Mouse (Mus musculus) layer of hippocampus, adult 2 months (tissue): ENCODE measurements at regions not wholly inside any gene's neighbourhood (a gene's known extent, or its start where the extent isn't known, plus 50 kb on each side); places are given as distances from the start of the nearest gene placed in this dataset.
A peak's percentile ranks its signal among the peaks of the same experiment; 100 is the strongest.

Experiments
- DNase-seq, 2 experiments: peaks; one replicate each; pipeline ENCODE4 v3.0.0; 2022; ENCODE audit warnings: low spot score in 2 of 2
- H3K27ac ChIP-seq: fragments of 200-600 bp; 2 replicates; pipeline ENCODE4 v1.8.1; 2022
- H3K4me3 ChIP-seq: fragments of 200-600 bp; 2 replicates; pipeline ENCODE4 v1.8.1; 2022; ENCODE audit warnings: mild to moderate bottlenecking
- CTCF ChIP-seq: fragments of 200-600 bp; conservative IDR thresholded peaks from 2 replicates; pipeline ENCODE4 v1.8.1; 2022; ENCODE audit warnings: antibody characterized with exemption, mild to moderate bottlenecking, moderate library complexity

DNA sequence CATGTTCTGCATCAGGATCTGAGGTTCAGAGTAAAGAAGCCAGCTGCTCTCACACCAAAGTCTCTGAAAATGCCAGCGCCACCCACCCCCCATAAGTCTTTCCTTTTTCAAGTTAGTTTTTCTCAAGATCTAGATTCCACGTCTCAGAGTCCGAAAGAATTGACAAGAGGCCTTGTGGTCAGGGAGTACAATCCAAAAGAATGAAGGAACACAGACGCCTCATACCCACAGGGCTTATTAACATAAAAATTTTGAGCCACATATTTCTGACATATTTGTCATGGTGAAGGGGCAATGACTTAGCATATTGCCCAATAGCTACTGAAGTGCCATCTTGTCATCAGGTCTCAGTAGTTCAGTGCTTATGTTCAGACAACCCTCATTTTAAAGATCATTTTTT is 92.6 kb downstream of the Rassf10 start:
- Histone ChIP-seq H3K27ac (no peak overlapping the region), H3K4me3 (no peak overlapping the region)
- DNase-seq: no peak
- no peak for TF ChIP-seq CTCF

DNA sequence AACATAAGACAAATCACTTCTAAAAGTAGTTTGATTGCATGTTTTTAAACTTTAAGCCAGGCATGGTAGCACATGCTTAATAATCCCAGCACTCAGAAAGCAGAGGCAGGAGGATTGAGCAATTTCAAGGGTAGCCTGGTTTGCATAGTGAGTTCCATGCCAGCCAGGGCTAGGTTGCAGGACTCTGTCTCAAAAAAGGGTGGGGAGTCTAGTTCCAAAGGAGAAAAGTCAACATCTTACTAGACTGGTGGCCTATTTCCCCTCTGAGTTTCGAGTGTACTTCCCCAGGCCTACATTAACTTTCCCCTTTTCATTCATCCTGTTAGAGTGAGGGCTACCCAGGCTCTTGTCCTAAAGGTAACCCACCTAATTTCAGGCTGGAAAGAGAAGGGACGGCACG is 93.8 kb downstream of the Rassf10 start:
- H3K4me3 ChIP-seq: no peak overlapping the region
- no peak for TF ChIP-seq CTCF
- no peak for DNase-seq
- H3K27ac ChIP-seq: no peak overlapping the region

DNA sequence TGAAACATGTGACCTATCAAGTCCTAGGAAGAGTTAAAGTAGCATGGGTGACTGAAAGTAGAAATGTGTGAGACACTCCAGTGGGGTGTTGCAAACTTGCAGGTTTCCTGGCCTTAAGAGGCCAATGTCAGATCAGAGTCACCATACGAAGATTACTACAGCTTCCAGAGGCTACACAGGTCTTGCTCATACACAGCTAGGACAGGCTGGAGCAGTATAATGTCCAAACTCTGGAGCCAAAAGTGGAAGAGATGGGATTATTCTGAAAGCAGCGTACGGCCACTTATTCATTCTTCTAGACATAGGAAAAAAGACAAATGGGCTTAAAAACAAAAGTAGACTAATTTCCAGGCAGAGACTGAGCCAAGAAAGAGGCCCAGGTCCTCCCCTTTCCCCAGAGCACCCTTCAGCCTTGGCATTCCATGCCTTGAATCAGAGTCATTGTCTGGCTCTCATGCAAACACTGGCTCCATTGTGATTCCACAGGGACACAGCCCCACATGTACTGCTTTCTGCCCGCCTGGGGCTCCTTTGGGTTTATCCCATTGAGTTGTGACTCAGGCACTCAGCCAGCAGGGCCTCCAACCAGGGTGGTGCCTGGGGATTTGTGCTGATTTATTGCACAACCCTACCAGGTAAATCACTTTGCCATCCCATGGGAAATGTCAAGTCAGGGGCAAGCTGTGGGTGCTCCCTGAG is 94.5 kb downstream of the Rassf10 start:
- Histone ChIP-seq H3K27ac (no peak overlapping the region), H3K4me3 (no peak overlapping the region)
- no peak for TF ChIP-seq CTCF
- peak in 1 of 2 experiments; percentile 10 for DNase-seq

DNA sequence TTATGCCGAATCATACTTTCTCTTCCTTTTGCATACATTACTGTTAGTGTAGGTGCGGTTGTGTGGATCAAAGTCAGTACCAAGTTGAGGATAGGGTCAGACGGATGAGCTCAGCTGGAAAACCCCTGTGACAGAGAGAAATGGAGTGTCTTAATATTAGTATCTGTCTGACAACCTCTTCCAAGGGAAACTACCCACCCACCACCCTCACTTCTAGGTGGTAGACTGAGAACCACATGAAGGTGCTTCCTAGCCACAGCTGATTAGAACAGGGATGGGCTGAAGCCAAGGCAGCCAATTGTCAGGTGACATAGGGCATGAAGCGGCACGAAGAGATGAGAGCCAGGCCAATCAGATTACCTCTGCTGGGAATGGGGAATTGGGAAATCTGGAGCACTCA is 95.7 kb downstream of the Rassf10 start:
- DNase-seq: no peak
- TF ChIP-seq CTCF: no peak
- no peak overlapping the region for H3K27ac ChIP-seq
- no peak overlapping the region for H3K4me3 ChIP-seq

DNA sequence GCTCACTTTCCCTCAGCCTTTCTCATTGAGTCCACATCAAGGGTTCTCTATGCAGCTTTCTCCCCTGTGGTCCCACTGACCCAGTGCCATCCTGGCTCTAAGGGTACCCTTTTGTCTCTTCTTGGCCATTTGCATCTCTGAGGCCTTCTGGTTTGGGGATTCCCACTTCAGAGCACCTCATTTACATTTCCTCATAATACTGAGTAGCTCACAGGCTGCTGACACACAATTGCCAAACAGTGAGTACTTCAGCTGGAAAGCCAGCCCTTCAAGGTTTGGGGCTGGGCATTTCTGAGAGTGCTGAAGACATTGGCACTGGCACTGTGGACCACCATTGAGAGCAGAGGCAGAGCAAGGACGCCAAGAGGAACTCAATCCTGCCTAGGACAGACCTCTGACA is 99.2 kb downstream of the Rassf10 start:
- H3K4me3 ChIP-seq: no peak overlapping the region
- DNase-seq: no peak
- no peak overlapping the region for H3K27ac ChIP-seq
- no peak for TF ChIP-seq CTCF

DNA sequence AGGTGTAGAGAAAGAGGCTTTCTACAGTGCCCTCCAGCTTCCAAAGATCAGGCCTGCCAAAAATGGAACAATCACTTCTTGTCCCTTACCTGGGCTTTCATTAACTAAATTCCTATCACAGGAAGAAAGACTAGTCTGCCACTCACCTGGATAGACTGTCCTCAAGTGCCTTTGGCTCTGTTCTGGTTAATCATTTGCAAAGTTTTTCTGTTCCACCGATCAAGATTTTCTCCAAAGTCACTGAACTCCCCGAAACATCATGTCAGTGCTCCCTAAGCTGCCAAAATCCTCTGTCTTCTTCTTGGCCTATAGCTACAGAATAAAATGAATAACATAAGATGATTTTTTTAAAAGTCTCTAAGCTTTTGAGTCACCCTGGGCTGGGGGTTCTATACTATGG is 102.7 kb downstream of the Rassf10 start:
- no peak for DNase-seq
- Histone ChIP-seq H3K27ac (no peak overlapping the region), H3K4me3 (no peak overlapping the region)
- TF ChIP-seq CTCF: no peak

DNA sequence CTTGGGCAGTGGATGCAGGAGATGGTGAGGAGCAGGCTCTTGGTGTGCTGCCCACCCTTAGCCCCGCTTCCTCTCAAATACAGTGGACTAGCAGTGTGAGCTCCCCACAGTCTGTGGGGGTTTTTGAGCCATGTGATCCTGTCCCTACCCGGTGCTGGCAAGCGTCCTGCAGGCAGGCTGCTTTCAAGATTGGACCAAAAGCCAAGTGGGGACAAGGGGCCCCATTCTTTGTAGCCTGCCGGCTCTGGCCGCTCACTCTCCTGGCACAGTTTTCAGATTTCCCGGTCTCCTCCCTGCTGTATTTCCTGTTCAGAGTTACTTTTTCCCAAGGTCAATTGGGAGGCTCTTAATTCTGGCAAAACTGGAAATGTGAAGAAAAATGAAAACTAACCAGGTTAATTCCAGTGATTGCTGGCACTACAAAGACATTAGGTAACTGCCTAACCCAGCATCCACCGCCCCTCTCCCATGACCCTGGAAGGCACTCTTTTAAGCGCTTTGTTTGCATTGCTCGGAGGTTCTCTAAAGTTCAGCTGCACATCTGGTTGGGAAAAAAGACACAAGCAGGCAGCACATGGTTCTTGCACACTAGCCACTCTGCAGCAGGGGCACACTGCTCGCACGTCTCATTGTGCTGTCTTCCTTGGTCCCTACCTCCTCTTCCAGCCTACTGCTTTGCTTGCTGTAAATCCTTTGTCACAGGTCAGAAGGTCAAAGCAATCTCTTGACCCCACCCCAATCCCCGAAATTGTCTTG is 105.6 kb downstream of the Rassf10 start:
- Histone ChIP-seq H3K27ac (peak overlapping the region; percentile 53; the same call in 1 of the 2 replicates), H3K4me3 (no peak overlapping the region)
- peak; percentile 17 to 53 for DNase-seq
- no peak for TF ChIP-seq CTCF

DNA sequence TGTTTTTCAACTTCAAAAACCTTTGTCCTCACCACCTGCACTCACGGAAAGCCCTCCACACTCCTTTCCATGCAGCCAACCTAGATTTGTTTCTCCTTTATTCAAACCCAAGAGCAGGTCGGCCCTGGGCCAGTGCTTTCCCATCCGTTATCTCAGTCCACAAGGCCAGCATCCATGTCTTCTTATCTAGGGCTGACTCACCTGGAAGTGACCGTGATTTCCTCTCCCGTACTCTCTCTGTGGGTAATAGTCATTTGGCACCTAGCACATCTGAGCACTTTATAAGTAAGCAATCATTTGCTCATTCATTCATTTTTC is 106.2 kb downstream of the Rassf10 start:
- Histone ChIP-seq H3K27ac (no peak overlapping the region), H3K4me3 (no peak overlapping the region)
- TF ChIP-seq CTCF: no peak
- DNase-seq: no peak

DNA sequence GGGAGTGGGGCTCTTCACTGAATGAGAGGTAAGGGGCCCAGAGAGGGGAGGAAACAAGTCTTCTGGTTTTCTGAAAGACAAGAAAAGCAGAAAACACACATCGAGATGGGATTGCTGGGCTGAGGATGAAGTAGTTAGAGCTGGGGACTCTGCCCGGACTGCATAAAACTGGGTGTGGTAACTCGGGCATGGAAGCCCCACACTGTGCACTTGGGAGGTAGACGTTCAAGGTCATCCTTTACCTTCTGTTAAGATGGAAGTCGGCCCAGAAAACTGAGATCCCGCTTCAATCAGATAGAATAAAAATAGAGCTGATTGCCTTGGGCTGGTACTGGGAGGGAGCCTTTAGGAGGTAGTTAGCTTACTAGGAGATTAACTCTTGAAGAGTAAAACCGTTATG is 107.2 kb downstream of the Rassf10 start:
- Histone ChIP-seq H3K4me3 (no peak overlapping the region), H3K27ac (no peak overlapping the region)
- no peak for TF ChIP-seq CTCF
- DNase-seq: no peak

DNA sequence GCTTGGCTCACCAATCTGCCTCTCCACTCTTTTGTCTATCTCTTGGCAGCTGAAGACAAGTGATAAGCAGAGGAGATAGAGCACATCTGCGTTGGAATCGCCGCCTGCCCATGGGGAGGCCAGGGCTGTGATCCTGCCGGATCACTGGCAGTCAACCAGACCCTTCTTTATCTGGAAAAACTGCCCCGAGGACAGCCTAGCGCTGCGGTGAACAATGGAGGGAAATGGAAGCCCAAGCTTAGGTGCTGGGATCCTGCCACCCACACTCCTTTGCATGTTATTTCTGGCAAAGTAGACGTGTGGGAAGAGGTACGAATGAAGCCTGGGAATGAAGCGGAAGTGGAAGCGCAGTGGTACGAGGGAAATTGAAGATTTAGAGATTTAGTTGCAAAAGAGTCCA is 112.8 kb downstream of the Rassf10 start:
- no peak for DNase-seq
- Histone ChIP-seq H3K27ac (no peak overlapping the region), H3K4me3 (no peak overlapping the region)
- TF ChIP-seq CTCF: no peak

DNA sequence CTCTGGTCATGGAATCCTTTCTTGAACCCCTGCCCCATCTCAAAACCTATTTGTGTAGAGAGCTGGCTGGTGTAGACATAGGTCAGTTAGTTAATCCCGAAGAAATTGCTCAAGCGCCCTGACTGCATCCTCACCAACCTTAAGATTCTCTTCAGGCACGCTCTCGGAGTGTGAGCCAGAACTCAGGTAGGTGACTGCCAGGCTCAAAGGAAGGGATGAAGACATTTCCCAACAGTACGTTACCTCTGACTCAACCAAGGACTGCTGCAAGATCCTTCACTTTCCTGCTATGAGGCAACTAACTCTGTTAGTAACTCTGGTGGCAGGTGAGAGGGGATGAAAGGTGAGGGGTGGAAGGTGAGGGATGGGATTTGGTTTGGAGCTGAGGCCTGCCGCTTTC is 114.5 kb downstream of the Rassf10 start:
- no peak for TF ChIP-seq CTCF

DNA sequence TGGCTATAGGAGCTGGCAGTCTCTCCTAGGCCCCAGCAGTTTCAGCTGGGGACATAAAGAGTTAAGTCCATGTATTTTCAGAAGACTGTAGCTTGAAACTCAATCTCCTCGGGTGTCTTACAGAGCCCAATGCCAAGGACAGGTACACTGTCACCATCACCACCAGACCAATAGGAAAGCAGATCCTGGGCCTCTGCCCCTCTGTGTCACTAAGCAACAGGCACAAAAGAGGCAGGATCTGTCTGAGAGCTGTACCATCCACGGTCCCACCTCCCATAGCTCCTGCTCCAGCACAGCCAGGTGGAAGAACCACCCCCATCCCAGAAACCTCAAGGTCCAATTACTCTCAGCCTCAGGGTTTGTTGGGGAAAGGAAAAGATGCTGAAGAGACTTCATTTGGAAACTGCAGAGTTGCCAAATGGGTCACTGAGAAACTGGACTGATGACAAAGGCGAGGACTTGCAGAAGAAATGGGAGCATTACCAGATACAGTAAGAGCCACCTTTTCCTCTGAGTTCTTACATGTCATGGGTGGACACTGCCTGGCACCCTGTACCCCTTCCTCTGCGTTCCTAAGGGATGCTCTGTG is 115.7 kb downstream of the Rassf10 start:
- H3K4me3 ChIP-seq: no peak overlapping the region
- no peak overlapping the region for H3K27ac ChIP-seq
- DNase-seq: no peak
- no peak for TF ChIP-seq CTCF

More for the DNA sequence above, 114.5 kb downstream of the Rassf10 start:
- Histone ChIP-seq H3K27ac (no peak overlapping the region), H3K4me3 (no peak overlapping the region)
- no peak for DNase-seq

DNA sequence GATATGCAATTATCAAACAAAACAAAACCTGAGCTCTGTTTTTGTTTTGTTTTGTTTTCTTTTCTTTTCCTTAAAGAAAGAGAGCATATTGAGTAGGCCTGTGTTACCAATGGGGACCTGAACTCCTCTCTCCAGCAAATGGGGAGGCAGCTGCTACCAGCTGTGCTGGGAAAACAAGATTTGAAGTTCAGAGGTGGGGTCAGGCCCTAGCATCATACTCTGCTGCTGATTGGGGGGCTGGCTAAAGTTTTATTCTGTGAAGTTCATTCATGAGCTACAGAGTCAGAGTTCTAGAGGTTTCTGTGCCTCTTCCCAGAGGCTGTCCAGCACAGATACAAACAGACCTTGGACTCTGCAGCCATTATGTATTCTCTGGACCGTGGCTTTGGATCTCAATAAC is 117.7 kb downstream of the Rassf10 start:
- Histone ChIP-seq H3K4me3 (no peak overlapping the region), H3K27ac (no peak overlapping the region)
- TF ChIP-seq CTCF: no peak
- no peak for DNase-seq

DNA sequence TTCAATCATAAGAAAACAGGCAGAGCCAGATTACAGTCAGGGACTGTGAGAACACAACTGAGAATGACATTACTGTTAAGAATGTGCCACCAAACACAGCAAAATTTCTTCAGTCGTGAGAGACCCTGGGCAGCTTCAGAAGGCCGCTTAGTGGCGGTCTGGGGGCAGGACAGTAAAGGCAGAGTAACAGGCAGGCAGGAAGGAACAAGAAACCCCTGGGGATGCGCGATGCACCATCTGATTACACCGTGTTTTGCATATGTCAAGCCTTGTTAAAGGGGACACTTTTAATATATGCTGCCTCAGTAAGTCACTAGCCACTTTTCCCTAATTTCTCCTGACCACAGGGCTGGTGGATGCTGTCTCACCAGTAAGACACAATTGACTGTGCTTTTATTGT is 120.0 kb downstream of the Rassf10 start:
- Histone ChIP-seq H3K4me3 (no peak overlapping the region), H3K27ac (no peak overlapping the region)
- DNase-seq: no peak
- TF ChIP-seq CTCF: no peak
